Mouse (Mus musculus): ENCODE results near the gene Pla2g5.
"Not testable (repeated sequence)": the region's sequence is repeated elsewhere in the genome, so short reads cannot be mapped to it uniquely, and the experiment has no call there.

Gene Pla2g5

DNA sequence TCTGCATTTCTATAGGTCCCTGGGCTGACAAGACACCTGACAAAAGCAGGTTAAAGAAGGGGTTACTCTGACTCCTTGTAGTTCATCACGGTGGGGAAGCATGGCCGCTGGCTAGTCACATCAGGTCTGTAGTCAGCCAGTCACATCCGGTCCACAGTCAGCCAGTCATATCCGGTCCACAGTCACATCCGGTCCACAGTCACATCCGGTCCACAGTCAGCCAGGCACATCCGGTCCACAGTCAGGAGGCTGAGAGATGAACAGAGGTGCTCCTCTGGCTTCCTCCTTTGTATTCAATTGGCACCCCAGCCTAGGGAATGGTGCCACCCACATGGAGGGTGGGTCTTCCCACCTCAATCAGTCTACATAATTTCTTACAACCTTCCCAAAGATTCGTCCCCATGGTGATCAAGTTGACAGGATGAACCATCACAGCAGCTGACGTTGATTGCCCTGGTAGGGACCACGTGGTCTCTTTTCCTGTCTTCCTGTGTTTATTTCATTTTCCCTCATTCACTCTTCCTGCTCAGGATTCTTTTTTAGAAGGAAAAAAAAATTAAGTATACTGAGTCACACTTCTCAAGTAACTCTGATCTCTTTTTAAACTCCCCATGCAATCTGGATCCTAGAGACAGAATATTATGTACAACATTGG, at the start of gene Pla2g5:
Pla2g5 (minus strand) TSS at position 139 of the 655 bp plus-strand sequence.
- in situ Hi-C loops (cut with MboI, MseI): no loop called here

DNA sequence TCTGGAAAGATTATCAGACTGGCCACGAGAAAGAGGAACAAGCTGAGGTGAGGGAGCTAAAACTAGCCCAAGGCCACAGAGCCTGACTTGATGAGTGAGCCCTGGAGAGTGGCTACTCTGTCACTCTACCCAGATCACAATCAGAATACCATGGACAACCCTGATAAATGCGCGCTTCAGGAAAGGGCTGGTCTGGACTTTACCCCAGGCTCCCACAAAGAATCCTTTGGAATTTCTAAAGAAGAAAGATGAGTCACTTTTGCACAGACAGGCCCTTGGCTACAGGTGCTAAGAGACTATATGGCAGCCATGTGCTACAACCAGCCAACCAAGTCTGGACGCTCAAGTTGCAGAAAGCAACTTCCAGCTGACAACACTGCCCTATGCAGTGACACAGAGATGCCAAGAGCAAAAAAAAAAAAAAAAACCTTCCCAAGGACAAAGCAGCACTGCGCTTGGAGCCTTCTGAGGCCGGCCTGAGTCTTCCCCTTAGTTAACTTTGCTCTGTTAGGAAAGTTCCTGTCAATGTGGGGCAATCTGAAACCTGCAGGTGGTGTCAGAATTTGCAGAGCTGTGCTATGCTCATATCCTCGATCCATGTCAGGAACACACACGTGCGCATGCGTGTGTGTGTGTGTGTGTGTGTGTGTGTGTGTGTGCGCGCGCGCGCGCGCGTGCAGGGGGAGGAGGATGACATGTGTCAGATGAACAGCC, 42.5 kb upstream of the Pla2g5 start:
- in situ Hi-C loops (cut with MboI, MseI): no loop called here

DNA sequence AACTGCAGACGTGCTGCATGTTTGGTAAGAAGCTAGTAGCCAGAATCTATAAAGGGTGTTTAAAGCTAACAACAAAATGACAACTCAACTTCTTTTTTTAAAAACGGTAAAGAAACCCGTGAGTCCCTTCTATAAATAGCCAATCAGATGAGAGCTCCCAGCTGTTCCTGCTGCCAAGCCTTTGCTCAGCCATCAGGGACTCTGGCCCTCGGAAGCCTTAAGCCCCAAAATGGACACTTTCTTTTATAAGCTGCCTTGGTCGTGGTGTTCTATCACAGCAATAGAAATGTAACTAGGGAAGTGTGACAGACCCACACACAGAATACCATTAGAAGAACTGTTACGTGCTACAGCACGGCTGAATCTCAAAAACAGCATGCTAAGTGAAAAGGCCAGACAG, 36.1 kb upstream of the Pla2g5 start:
- in situ Hi-C loops (cut with MboI, MseI): no loop called here

DNA sequence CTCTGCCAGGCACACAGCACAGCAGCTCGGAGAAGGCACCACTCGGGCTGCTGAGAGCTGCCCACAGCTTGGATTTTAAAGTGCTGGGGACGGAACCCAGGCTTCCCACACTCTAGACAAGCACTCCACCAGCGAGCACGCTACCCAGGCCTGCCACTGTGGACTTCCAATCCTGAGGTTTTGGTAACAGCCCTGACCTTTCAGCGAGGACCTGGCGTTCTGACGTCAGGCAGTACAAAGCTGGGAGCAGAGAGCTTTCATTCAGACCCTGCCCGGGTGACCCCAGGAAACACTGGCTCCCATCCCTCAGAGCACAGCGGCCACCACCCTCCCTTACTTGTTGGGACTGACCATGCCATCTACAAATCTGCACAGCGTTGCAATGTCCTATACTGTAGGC, 30.5 kb upstream of the Pla2g5 start:
- in situ Hi-C loops (cut with MboI, MseI): not testable (repeated sequence)

DNA sequence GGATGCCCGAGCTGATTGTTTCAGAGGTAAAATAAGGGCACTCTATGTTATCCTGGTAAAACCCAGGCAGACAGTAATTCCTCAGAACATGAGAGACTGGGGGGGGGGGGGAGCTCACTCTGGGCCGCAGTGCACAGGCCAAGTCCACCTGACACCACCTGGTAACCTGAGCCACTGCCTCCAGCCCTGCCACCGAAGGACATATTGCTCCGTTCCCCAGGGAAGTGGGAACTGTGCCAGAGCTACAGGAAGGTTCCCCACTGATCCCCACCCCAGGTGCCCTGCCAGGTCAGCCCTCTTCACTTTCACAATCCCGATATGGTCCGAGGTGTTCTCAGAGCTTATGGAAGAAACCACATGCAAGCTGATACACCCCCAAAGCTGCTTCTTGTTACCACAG, 29.4 kb upstream of the Pla2g5 start:
- in situ Hi-C loops (cut with MboI, MseI): no loop called here

DNA sequence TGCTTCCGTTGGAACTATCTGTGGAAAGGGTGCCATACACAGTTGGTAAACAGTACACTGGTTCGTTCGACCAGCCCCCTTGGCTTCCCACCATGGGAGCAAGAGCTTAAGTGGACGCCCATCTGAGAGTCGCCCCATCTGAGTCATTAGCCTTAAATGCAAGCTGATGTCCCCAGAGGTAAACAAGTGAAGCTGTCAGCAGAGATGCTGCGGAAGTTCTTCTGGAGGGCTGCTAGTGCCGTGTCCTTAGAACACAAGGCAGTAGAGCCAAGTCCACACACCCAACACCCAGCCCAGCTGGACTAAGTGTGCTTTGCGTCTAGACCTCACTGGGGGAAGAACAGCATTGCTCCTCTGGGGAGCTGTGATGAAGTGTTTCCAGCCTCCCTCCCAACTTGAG, 26.4 kb upstream of the Pla2g5 start:
- in situ Hi-C loops (cut with MboI, MseI): no loop called here

DNA sequence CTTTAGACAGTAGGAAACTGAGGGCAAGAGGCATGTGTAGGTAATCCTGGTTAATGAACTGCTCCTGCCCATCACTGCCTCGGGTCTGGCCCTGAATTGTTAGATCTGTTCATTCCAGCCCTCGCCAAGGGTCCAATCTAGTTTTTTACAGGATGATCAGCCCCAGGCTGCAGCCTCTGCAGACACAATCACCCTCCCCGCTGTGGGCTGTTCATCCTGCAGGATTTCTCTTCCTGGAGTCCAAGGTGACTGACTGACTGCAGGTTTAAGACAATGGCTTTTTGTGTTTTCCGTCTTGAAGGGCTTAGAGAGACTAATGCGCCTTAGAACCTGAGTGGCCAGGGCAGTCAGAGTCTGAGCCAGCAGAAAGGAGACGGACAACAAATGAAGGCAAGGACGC, 25.9 kb upstream of the Pla2g5 start:
- in situ Hi-C loops (cut with MboI, MseI): no loop called here

DNA sequence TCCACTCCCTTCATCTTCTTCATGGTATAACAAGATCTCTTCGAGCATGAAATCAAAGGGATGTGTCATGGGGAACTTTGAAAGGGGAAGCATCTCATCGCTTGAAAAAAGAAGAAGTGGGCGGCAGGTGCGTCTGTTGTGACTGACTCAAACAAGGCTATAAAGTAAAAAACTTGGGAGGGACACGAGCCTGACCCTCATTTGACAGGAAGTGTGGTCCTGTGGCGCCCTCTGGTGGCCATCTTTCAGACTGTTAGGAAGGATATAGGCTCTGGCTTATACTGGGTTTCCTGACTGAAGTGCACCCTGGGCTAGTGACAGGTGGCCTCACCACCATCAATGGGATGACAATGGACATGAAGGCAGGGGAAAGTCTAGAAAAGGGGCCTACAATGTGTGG, 21.0 kb upstream of the Pla2g5 start:
- in situ Hi-C loops (cut with MboI, MseI): no loop called here

DNA sequence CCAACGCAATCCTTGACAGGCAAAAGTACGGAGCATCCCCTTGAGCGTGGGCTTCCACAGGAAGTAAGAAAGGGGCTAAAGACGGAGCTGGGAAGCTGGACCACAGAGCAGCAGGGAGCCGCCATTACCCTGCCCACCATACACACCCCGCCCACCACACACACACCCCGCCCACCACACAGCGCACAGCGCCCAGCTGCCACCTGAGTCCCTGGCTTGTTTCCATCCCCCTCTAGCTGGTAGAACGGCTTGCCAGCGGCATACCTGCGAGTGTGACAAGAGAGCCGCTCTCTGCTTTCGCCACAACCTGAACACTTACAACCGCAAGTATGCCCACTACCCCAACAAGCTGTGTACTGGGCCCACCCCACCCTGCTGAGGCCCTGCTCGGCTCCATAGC, 18.9 kb upstream of the Pla2g5 start:
- in situ Hi-C loops (cut with MboI, MseI): no loop called here

DNA sequence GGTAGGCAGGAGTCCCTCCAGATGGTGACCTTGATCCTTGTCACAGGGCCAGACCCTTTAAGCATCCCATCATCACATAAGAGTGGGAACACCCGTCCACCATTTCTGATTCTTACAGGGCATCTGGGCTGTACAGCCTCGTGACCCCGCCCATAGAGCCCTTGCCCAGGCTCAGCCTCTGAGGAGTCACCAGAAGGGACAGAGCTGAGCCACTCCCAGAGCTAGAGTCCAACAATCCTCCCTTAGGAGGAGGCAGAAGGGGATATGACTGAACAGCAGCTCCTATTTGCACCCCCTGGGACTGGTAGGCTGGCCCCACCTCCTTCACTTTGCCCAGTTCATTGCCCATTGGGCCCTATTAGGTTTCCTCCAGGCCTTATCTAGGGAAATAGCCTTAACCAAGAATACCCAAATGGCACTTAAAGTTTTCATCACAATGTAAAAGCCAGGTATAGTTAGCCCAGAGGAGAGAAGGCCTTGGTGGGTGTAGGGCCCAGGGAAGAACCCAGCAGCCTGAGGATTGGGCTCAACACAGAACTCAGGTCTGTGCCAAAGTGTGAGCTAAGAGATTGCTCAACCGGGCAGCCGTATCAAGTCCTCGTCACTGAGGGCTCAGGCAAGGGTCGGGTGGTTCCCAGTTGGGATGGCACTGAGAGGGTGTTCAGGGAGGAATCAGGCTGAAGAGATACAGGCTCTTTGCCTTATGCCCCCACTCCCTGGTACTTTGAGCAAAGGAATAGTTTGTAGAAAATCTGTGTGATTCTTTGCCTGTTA, 17.7 kb upstream of the Pla2g5 start:
- in situ Hi-C loops (cut with MboI, MseI): no loop called here

DNA sequence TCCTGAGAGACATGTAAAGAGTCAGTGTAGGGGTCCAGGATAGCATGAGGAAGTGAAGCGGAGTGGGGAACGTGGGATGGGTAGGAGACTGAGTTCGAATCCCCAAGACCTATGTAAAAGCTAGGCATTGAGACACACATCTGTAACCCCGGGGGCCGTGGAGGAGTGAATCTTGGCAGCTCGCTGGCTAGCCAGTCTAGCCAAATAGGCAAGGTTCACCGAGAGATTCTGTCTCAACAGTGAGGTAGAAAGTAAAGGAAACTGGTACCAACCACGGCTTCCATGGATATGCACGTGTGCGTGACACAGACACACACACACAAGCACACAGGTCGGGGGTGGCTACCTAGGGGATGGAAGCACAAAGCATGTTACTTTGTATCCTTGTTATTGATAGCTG, 16.5 kb upstream of the Pla2g5 start:
- in situ Hi-C loops (cut with MboI, MseI): no loop called here

DNA sequence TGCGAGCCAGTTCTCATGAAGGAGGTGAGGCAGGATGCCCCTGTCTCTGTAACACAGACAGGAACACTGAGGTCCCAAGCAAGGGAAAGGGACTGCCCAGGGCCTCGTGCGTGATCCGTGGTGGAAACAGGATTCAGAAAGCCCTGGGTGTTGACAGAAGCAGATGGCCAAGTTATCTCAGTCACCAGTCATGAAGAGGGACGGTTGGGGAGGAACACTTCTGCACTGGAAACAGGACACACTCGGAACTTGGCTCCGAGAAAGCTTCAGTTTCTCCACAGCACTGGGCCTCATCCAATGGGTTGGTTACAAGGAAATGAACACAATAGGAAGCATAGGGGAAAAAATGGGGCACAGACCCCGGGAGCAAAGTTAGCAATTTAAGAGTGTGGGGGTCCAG, 15.5 kb upstream of the Pla2g5 start:
- in situ Hi-C loops (cut with MboI, MseI): no loop called here

DNA sequence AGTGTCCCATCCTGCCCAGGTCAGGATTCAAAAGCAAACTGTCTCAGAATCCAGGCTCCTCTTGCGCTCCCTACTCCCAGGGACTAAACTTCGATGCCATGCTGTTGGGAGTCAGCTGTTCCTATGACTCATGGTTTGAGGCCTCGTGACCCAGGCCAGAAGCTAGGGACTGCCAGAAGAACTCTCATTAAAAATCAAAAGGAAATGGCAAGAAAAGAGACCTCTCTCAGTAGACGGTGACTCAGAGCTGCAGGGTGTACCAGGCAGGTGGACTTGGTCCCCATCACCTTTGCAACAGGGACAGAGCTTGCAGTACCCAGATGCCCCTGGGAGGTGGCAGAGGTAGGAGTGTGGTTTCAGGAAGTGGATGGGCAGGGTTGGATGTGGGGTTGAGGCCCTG, 14.4 kb upstream of the Pla2g5 start, which contains the start of gene Pla2g2e:
Pla2g2e (plus strand) TSS at position 212 of the 400 bp plus-strand sequence.
- in situ Hi-C loops (cut with MboI, MseI): no loop called here

DNA sequence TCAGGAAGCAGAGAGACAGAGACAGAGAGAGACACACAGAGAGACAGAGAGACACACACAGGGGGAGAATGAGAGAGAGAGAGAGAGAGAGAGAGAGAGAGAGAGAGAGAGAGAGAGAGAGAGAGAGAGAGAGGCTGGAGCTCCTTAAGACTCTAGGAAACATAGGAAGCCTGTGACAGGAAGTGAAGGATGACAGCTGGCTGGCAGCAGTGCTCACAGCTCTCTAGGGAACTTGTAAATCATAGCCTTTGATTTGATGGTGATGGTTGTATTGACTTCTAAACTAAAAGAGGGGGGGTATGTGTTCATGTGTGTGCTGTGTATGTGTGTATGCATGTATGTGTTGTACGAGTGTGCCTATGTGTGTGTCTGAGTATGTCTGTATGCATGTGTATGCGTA, 12.7 kb upstream of the Pla2g5 start:
- in situ Hi-C loops (cut with MboI, MseI): no loop called here

DNA sequence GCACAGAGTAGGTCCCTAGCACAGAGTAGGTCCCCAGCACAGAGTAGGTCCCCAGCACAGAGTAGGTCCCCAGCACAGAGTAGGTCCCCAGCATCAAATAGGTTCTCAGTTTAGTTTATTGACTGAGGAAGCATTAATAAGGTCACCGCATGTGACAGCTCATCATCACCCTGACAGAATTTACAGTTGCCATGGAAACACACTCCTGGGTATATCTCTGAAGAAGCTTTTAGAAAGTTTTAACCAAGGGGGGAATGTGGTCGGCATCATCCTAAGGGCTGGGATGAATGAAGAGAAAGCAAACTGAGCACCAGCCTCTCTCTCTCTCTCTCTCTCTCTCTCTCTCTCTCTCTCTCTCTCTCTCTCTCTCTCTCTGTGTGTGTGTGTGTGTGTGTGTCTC, 12.0 kb upstream of the Pla2g5 start:
- in situ Hi-C loops (cut with MboI, MseI): not testable (repeated sequence)

DNA sequence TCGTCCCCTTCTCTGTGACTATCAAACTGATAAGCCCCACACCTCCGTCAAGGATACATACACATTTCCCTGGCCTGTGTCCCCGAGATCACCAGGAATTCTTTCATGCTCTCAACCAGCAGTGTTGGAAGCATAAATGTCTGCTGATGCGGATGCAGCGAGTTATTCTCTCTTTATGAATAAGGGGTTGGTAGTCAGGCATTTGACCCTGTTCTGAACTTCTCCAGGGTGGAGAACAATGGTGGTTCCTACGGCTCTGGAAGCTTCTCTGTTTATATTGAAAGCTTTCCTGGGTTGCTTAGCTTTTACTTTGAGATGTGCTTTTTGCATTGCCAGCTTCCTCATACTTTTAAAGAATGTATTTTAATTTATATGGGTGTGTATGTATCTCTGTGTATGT, 10.6 kb upstream of the Pla2g5 start, which contains the start of gene Gm13030:
Gm13030 (minus strand) TSS at position 101 of the 400 bp plus-strand sequence.
- in situ Hi-C loops (cut with MboI, MseI): no loop called here

DNA sequence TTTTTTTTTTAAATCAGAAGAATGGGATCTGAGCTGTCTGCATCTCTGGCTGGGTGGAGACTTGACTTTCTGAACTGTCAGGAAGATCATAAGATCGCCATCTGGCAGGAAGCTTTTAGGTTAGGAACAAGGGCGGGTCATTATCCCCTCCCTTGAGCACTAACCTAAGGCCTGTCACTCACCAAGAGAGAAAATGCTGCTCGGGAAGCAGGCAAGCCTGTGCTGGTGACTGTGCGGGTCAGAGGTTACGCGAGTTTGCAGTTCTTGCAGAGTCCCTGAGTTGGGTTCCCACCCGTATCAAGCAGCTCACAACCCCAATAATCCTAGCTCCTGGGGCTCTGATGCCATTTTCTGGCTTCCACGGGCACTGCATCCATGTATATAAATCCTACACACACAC, 5.4 kb upstream of the Pla2g5 start:
- in situ Hi-C loops (cut with MboI, MseI): no loop called here

DNA sequence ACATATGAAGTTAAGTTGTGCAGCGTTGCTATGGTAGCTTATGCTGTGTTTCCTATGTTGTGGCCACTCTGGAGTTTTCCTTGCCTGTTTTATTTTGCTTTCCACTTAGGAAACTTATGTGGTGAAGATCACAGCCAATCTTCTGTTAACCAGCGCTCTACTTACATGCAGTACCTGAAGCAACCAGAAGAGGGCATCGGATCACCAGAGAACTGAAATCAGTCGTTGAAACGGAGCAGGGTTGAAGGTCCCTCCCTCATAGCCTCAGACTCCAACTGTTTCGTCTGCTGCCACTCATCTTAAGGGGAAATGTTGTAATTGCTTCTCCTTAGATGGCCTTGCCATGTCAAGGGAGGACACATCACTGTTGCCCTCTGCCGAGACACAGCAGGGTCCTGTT, 3.1 kb upstream of the Pla2g5 start:
- in situ Hi-C loops (cut with MboI, MseI): no loop called here

DNA sequence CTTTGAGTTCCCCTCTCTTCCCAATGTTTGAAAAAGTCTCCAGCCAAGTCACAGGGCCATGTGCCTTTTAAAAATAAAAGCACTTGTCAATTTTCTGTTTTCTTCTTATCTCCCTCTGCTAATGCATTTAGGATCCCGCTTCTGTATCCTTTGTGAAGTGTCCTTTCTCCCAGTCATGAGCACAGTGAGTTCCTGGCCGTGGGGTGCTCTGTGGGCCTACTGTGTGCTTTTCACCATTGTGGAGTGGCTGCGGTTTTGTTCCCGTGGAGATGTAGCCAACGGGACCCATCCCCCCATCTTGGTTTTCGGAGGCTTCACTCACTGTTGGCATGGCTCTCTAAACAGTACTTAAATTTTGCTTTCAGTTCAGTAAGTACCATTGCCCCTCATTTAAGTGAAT, 2.7 kb upstream of the Pla2g5 start:
- in situ Hi-C loops (cut with MboI, MseI): no loop called here

DNA sequence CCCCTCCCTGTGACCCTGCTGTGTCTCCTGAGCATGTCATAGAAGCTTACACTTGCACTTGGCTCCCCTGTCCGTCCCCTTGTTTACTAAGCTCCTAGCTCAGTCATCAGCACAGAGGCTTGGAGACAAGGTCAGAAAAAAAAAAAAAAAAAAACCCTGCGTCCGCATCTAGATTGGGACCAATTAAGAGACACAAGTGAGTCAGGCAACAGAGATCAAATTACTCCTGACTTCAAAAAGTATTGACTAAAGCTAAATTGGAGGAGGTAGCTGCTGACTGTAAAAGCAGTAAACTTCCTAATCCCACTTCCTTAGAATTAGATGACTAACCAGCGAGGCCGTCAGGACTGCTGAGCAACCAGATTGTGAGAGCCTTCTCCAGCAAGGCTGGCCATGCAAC, 1.8 kb upstream of the Pla2g5 start:
- in situ Hi-C loops (cut with MboI, MseI): no loop called here

DNA sequence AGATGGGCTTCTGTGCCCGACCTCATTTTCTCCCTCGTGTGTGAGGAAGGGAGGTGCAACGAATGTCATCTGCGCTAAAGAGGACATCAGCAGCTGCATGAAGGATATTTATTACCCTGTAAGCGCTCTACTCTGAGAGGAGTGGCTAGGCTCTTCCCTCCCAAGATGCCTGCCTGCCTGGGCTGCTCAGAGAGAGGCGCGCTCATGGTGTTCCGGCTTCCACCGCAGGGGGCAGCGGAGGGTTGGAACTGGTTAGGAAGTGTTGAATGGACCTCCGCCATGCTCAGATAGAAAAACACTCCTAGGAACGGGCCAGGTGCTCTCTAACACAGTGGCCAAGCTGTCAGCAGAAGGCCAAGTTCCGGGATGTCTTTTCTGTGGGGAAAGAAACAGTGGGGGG, 3.6 kb downstream of the Pla2g5 start:
- in situ Hi-C loops (cut with MboI, MseI): no loop called here

DNA sequence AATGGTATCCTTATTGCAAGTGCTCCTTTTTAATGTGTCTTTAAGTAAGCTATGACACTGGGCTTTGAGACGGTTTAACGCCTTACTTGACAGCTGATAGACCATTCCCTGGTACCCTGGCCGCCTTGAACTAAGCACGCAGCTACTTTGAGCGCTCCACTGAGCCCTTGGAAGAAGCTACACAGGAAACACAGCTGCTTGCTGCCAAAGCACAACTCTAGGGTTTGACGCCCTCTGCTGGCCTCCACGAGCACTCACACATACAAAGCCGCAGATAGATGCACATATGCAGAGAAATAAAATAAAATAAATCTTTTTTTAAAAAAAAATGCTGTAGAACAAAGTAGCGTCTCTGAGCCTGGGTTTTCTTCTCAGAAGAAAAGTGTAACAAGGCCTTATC, 4.0 kb downstream of the Pla2g5 start:
- in situ Hi-C loops (cut with MboI, MseI): no loop called here

DNA sequence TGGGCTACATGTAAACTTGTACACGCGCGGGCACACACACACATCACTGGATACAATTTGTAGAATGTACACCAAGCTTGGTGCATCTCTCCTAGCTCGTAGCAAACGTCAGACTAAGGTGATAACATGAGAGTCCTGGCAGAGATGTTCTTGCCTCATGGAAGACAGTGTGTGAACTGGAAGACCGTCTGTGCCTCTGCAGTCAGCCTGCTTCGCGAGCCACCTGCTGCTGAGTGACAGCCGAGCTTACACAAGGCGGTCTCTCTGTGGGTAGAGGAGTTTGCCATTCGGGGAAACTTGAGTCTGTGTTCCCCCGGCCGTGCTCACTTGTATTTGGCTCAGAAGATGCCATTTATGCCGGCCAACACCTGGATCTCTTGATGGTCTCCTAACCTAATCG, 4.8 kb downstream of the Pla2g5 start:
- in situ Hi-C loops (cut with MboI, MseI): no loop called here
